Mouse (Mus musculus): Measurements from ENCODE around the gene Sephs2. TPM values are rescaled to one million over a fixed set of nuclear protein-coding genes. Genes with fewer than 3 reads are reported as not detected.

Sephs2 gene
- total RNA-seq (2021), result 10 to 100 TPM; 28.6 to 30.7 TPM
- long read RNA-seq, experiment 1, transcript Sephs2-201 (1 exons, 2,177 nt), result major isoform, 91 of 91 reads
- long read RNA-seq, experiment 1, partial matches to known transcripts, result 0 of 91 reads
- long read RNA-seq, experiment 1, other reads (novel, unspliced or antisense), result 0 of 91 reads
- long read RNA-seq, experiment 2, transcript Sephs2-201 (1 exons, 2,177 nt), result major isoform, 127 of 127 reads
- long read RNA-seq, experiment 2, partial matches to known transcripts, result 0 of 127 reads
- long read RNA-seq, experiment 2, other reads (novel, unspliced or antisense), result 0 of 127 reads

- DNase-seq, result peak; percentile 90
Observed at GRCm38 (mm10) chr7:127273925-127274789, at the start of gene Sephs2. Sephs2 (minus strand) TSS chr7:127274055.

- no peak for DNase-seq
Observed at GRCm38 (mm10) chr7:127322085-127322484, 48.2 kb upstream of the Sephs2 start.

- DNase-seq, result no peak
Observed at GRCm38 (mm10) chr7:127321106-127321505, 47.3 kb upstream of the Sephs2 start.

- DNase-seq, result no peak
Observed at GRCm38 (mm10) chr7:127313912-127314311, 40.1 kb upstream of the Sephs2 start.

GRCm38 (mm10) chr7:127309951-127310350 lies 36.1 kb upstream of the Sephs2 start:
- DNase-seq, result no peak

GRCm38 (mm10) chr7:127308887-127309286 lies 35.0 kb upstream of the Sephs2 start:
- no peak for DNase-seq

GRCm38 (mm10) chr7:127308431-127308830 lies 34.6 kb upstream of the Sephs2 start:
- no peak for DNase-seq

- DNase-seq, result no peak
Observed at GRCm38 (mm10) chr7:127297586-127298193, 23.8 kb upstream of the Sephs2 start.

GRCm38 (mm10) chr7:127296786-127297555 lies 23.1 kb upstream of the Sephs2 start:
- no peak for DNase-seq

GRCm38 (mm10) chr7:127296098-127296497 lies 22.2 kb upstream of the Sephs2 start, which contains the start of gene Itgal:
Itgal (plus strand) TSS chr7:127296260.
- DNase-seq, result no peak

GRCm38 (mm10) chr7:127290142-127290541 lies 16.3 kb upstream of the Sephs2 start:
- DNase-seq, result no peak

- no peak for DNase-seq
Observed at GRCm38 (mm10) chr7:127289306-127289705, 15.5 kb upstream of the Sephs2 start.

GRCm38 (mm10) chr7:127287940-127288339 lies 14.1 kb upstream of the Sephs2 start:
- DNase-seq, result no peak

GRCm38 (mm10) chr7:127285154-127285553 lies 11.3 kb upstream of the Sephs2 start:
- no peak for DNase-seq

GRCm38 (mm10) chr7:127282190-127282589 lies 8.3 kb upstream of the Sephs2 start:
- no peak for DNase-seq

- no peak for DNase-seq
Observed at GRCm38 (mm10) chr7:127281114-127281513, 7.3 kb upstream of the Sephs2 start.

GRCm38 (mm10) chr7:127280092-127280491 lies 6.2 kb upstream of the Sephs2 start:
- no peak for DNase-seq

GRCm38 (mm10) chr7:127278311-127278710 lies 4.5 kb upstream of the Sephs2 start:
- DNase-seq, result no peak

GRCm38 (mm10) chr7:127276519-127276961 lies 2.7 kb upstream of the Sephs2 start:
- DNase-seq, result no peak

- DNase-seq, result no peak
Observed at GRCm38 (mm10) chr7:127273118-127273923, 534 bp downstream of the Sephs2 start.

GRCm38 (mm10) chr7:127272566-127272965 lies 1.3 kb downstream of the Sephs2 start:
- no peak for DNase-seq

Data from gastrocnemius, postnatal 25 days (tissue).